Mouse (Mus musculus): Measurements from ENCODE around the gene Spata7. TPM values are rescaled to one million over a fixed set of nuclear protein-coding genes. Genes with fewer than 3 reads are reported as not detected.
A peak's percentile ranks its signal among the peaks of the same experiment; 100 is the strongest.

The Spata7 gene
- polyA plus RNA-seq (2015; fragmentation: Nextera tagmentation; extraction: Ambion mirVana), result 14.7 and 20.0 TPM in 2 replicates

GRCm38 (mm10) chr12:98627392-98628259 lies at the start of gene Spata7:
Gene Spata7 (plus strand): TSS chr12:98628157.
- Histone ChIP-seq H3K4me2 (replicated peaks; ENCODE audit: low read depth, low read length) (peak within 1 kb of the TSS; percentile 66), H3K36me3 (ENCODE audit: insufficient read depth, low read length) (peaks cover under 1% of the 10 kb centered on the region; the same call in 1 of the 2 replicates), H3K9me3 (ENCODE audit: low read length) (peaks cover 6% of the 10 kb centered on the region), H3K9ac (replicated peaks; ENCODE audit: low read length) (peak within 1 kb of the TSS; percentile 70), H3K27me3 (ENCODE audit: insufficient read depth, low read length) (no peaks in the 10 kb centered on the region), H3K27ac (ENCODE audit: low read length) (peak within 1 kb of the TSS; percentile 17; the same call in 1 of the 2 replicates), H3K4me1 (ENCODE audit: insufficient read depth, low read length) (peaks cover 9% of the 10 kb centered on the region), H3K4me3 (ENCODE audit: low read length) (peak within 1 kb of the TSS; percentile 71)
- 4% methylated on average over 32 of the region's 32 CpGs for WGBS
- peak; percentile 96 for ATAC-seq (ENCODE audit: low FRiP score, low TSS enrichment)

DNA sequence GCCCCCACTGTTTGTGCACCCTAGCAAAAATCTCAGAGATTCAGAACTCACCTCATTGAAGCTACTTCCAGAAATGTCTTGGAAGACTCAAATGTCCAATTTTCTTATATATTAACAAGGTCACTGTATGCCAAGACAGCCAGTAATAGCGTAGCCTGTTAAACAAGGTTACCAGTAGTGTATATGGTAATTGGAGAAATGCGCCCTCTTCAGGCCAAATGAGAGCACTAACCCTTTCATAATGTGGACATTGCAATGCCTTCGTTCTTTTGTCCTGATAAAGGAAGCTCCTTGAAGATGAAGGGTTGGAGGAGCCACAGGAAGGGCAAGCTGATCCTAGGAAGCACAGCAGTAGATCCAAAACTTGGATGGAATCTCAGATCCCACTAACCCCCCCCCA lies 42.7 kb upstream of the Spata7 start:
- WGBS, result 39% methylated on average over 3 of the region's 3 CpGs
- H3K36me3 ChIP-seq (ENCODE audit: insufficient read depth, low read length), result no peaks in the 10 kb centered on the region
- H3K4me3 ChIP-seq (ENCODE audit: low read length), result no peak overlapping the region
- no peak overlapping the region for H3K9ac ChIP-seq (replicated peaks; ENCODE audit: low read length)
- H3K9me3 ChIP-seq (ENCODE audit: low read length), result no peaks in the 10 kb centered on the region
- H3K4me1 ChIP-seq (ENCODE audit: insufficient read depth, low read length), result no peaks in the 10 kb centered on the region
- no peaks in the 10 kb centered on the region for H3K27me3 ChIP-seq (ENCODE audit: insufficient read depth, low read length)
- ATAC-seq (ENCODE audit: low FRiP score, low TSS enrichment), result no peak
- H3K27ac ChIP-seq (ENCODE audit: low read length), result no peak overlapping the region
- H3K4me2 ChIP-seq (replicated peaks; ENCODE audit: low read depth, low read length), result no peak overlapping the region

GRCm38 (mm10) chr12:98588573-98588972 lies 39.4 kb upstream of the Spata7 start:
- no peaks in the 10 kb centered on the region for H3K36me3 ChIP-seq (ENCODE audit: insufficient read depth, low read length)
- 64% methylated on average over 6 of the region's 6 CpGs for WGBS
- H3K9me3 ChIP-seq (ENCODE audit: low read length), result peaks cover 5% of the 10 kb centered on the region; the same call in 1 of the 2 replicates
- no peaks in the 10 kb centered on the region for H3K4me1 ChIP-seq (ENCODE audit: insufficient read depth, low read length)
- no peak overlapping the region for H3K4me3 ChIP-seq (ENCODE audit: low read length)
- no peaks in the 10 kb centered on the region for H3K27me3 ChIP-seq (ENCODE audit: insufficient read depth, low read length)
- H3K27ac ChIP-seq (ENCODE audit: low read length), result no peak overlapping the region
- H3K9ac ChIP-seq (replicated peaks; ENCODE audit: low read length), result no peak overlapping the region
- ATAC-seq (ENCODE audit: low FRiP score, low TSS enrichment), result no peak; the same call in 1 of the 2 replicates
- H3K4me2 ChIP-seq (replicated peaks; ENCODE audit: low read depth, low read length), result no peak overlapping the region

- no peaks in the 10 kb centered on the region for H3K36me3 ChIP-seq (ENCODE audit: insufficient read depth, low read length)
- H3K27me3 ChIP-seq (ENCODE audit: insufficient read depth, low read length), result no peaks in the 10 kb centered on the region
- WGBS, result 76% methylated on average over 2 of the region's 2 CpGs
- no peak overlapping the region for H3K4me2 ChIP-seq (replicated peaks; ENCODE audit: low read depth, low read length)
- ATAC-seq (ENCODE audit: low FRiP score, low TSS enrichment), result no peak
- H3K4me1 ChIP-seq (ENCODE audit: insufficient read depth, low read length), result no peaks in the 10 kb centered on the region
- H3K27ac ChIP-seq (ENCODE audit: low read length), result no peak overlapping the region
- H3K9me3 ChIP-seq (ENCODE audit: low read length), result peaks cover 5% of the 10 kb centered on the region; the same call in 1 of the 2 replicates
- H3K4me3 ChIP-seq (ENCODE audit: low read length), result no peak overlapping the region
- no peak overlapping the region for H3K9ac ChIP-seq (replicated peaks; ENCODE audit: low read length)
These were observed 36.9 kb upstream of the Spata7 start for GRCm38 (mm10) chr12:98591016-98591415.

GRCm38 (mm10) chr12:98600861-98601260 lies 27.1 kb upstream of the Spata7 start:
- Histone ChIP-seq H3K9me3 (ENCODE audit: low read length) (no peaks in the 10 kb centered on the region), H3K9ac (replicated peaks; ENCODE audit: low read length) (no peak overlapping the region), H3K36me3 (ENCODE audit: insufficient read depth, low read length) (no peaks in the 10 kb centered on the region), H3K4me1 (ENCODE audit: insufficient read depth, low read length) (no peaks in the 10 kb centered on the region), H3K4me3 (ENCODE audit: low read length) (no peak overlapping the region), H3K27me3 (ENCODE audit: insufficient read depth, low read length) (no peaks in the 10 kb centered on the region), H3K4me2 (replicated peaks; ENCODE audit: low read depth, low read length) (no peak overlapping the region), H3K27ac (ENCODE audit: low read length) (no peak overlapping the region)
- ATAC-seq (ENCODE audit: low FRiP score, low TSS enrichment), result no peak
- WGBS, result 84% methylated on average over 5 of the region's 5 CpGs

- ATAC-seq (ENCODE audit: low FRiP score, low TSS enrichment), result no peak
These were observed 25.8 kb upstream of the Spata7 start for GRCm38 (mm10) chr12:98602114-98602513.

GRCm38 (mm10) chr12:98605264-98605663 lies 22.7 kb upstream of the Spata7 start:
- 77% methylated on average over 1 of the region's 1 CpGs for WGBS
- Histone ChIP-seq H3K36me3 (ENCODE audit: insufficient read depth, low read length) (no peaks in the 10 kb centered on the region), H3K9me3 (ENCODE audit: low read length) (no peaks in the 10 kb centered on the region), H3K4me1 (ENCODE audit: insufficient read depth, low read length) (no peaks in the 10 kb centered on the region), H3K27me3 (ENCODE audit: insufficient read depth, low read length) (no peaks in the 10 kb centered on the region), H3K4me2 (replicated peaks; ENCODE audit: low read depth, low read length) (no peak overlapping the region), H3K4me3 (ENCODE audit: low read length) (no peak overlapping the region), H3K9ac (replicated peaks; ENCODE audit: low read length) (no peak overlapping the region), H3K27ac (ENCODE audit: low read length) (no peak overlapping the region)
- ATAC-seq (ENCODE audit: low FRiP score, low TSS enrichment), result no peak

More at GRCm38 (mm10) chr12:98602114-98602513, 25.8 kb upstream of the Spata7 start:
- 34% methylated on average over 6 of the region's 6 CpGs for WGBS
- H3K4me2 ChIP-seq (replicated peaks; ENCODE audit: low read depth, low read length), result no peak overlapping the region
- no peaks in the 10 kb centered on the region for H3K27me3 ChIP-seq (ENCODE audit: insufficient read depth, low read length)
- no peak overlapping the region for H3K9ac ChIP-seq (replicated peaks; ENCODE audit: low read length)
- H3K4me1 ChIP-seq (ENCODE audit: insufficient read depth, low read length), result no peaks in the 10 kb centered on the region
- no peak overlapping the region for H3K4me3 ChIP-seq (ENCODE audit: low read length)
- H3K9me3 ChIP-seq (ENCODE audit: low read length), result no peaks in the 10 kb centered on the region
- no peak overlapping the region for H3K27ac ChIP-seq (ENCODE audit: low read length)
- no peaks in the 10 kb centered on the region for H3K36me3 ChIP-seq (ENCODE audit: insufficient read depth, low read length)

- no peak overlapping the region for H3K4me2 ChIP-seq (replicated peaks; ENCODE audit: low read depth, low read length)
- no peak overlapping the region for H3K27ac ChIP-seq (ENCODE audit: low read length)
- no peaks in the 10 kb centered on the region for H3K9me3 ChIP-seq (ENCODE audit: low read length)
These were observed 21.2 kb upstream of the Spata7 start for GRCm38 (mm10) chr12:98606595-98607290.

GRCm38 (mm10) chr12:98610341-98610740 lies 17.6 kb upstream of the Spata7 start:
- Histone ChIP-seq H3K27ac (ENCODE audit: low read length) (no peak overlapping the region), H3K4me1 (ENCODE audit: insufficient read depth, low read length) (no peaks in the 10 kb centered on the region), H3K4me2 (replicated peaks; ENCODE audit: low read depth, low read length) (no peak overlapping the region), H3K27me3 (ENCODE audit: insufficient read depth, low read length) (no peaks in the 10 kb centered on the region), H3K36me3 (ENCODE audit: insufficient read depth, low read length) (no peaks in the 10 kb centered on the region), H3K4me3 (ENCODE audit: low read length) (no peak overlapping the region), H3K9me3 (ENCODE audit: low read length) (no peaks in the 10 kb centered on the region), H3K9ac (replicated peaks; ENCODE audit: low read length) (no peak overlapping the region)
- ATAC-seq (ENCODE audit: low FRiP score, low TSS enrichment), result no peak
- 59% methylated on average over 3 of the region's 3 CpGs for WGBS

More at GRCm38 (mm10) chr12:98606595-98607290, 21.2 kb upstream of the Spata7 start:
- no peak for ATAC-seq (ENCODE audit: low FRiP score, low TSS enrichment)
- Histone ChIP-seq H3K36me3 (ENCODE audit: insufficient read depth, low read length) (no peaks in the 10 kb centered on the region), H3K4me1 (ENCODE audit: insufficient read depth, low read length) (no peaks in the 10 kb centered on the region), H3K9ac (replicated peaks; ENCODE audit: low read length) (no peak overlapping the region), H3K27me3 (ENCODE audit: insufficient read depth, low read length) (no peaks in the 10 kb centered on the region), H3K4me3 (ENCODE audit: low read length) (no peak overlapping the region)
- WGBS, result 78% methylated on average over 5 of the region's 5 CpGs
